Mouse (Mus musculus) liver, adult (tissue): ENCODE results near the gene Zfp871.

Source experiments
- GATA4 ChIP-seq: IDR thresholded peaks from 2 replicates; pipeline ENCODE4 v1.6.1; 2014; ENCODE audit warnings: mild to moderate bottlenecking, low read length; ENCODE audit not compliant: insufficient replicate concordance

The Zfp871 gene

DNA sequence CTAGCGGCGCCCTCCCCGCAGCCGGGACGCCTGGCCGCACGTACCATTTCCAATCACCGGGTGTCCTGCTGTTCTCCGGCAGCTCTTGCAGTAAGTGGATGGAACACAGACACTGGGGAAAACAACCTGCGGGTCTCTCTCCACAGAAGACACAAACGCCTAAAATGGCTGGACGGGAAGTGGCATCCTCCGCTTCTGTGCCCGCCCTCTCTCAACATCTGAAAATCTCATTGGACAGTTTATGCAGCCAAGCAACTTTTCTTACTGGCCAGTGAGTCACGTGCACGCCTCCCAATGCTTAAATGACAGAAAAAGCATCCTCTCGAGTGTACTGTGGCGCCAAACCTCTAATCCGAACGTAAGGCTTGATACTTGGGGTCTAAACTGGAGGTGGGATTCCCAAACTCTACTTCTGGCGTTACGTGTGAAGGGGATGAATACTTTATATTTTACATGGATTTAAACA, at the start of gene Zfp871:
Zfp871 (minus strand) TSS at position 194 of the 466 bp plus-strand sequence.
- TF ChIP-seq GATA4: no peak

GRCm38 (mm10) chr17:32830418-32830782, 42.3 kb upstream of the Zfp871 start:
- no peak for TF ChIP-seq GATA4

GRCm38 (mm10) chr17:32829540-32830417, 41.7 kb upstream of the Zfp871 start, which contains the start of gene Zfp799:
TSS of gene Zfp799 (minus strand) at chr17:32830261.
- TF ChIP-seq GATA4: no peak

DNA sequence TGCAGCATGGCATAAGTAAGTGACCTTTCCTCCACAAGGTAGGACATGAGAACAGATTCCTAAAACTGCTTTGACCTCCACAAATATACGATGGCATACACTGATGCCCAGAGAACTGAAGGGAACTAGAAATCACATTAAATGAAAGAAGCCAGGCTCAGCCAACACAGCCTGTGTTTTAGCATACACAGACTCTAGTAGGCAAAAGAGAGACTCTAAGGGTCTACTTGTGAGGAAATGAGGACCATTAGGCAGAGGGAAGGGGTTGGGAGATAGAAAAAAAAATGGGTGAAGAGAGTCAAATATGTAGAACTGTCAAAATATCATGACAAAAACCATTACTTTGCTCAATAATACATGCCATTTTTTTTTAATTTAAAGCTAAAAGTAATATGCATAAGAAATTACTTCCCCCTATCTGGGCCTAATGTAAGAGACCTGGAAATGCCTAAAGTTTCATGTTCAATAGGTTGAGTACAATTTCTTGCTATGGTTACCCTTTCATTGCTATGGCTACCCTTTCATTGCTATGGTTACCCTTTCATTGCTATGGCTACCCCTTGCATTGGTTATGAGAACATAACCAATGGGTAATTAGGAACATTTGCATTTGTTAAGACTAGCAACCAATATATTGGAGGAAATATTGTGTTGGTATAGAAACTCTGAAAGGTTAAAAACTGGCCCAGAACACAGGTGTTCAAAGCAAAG, 28.1 kb upstream of the Zfp871 start:
- no peak for TF ChIP-seq GATA4

GRCm38 (mm10) chr17:32814136-32814535, 26.0 kb upstream of the Zfp871 start:
- no peak for TF ChIP-seq GATA4

- no peak for TF ChIP-seq GATA4
Measured at GRCm38 (mm10) chr17:32810648-32811047, 22.6 kb upstream of the Zfp871 start.

DNA sequence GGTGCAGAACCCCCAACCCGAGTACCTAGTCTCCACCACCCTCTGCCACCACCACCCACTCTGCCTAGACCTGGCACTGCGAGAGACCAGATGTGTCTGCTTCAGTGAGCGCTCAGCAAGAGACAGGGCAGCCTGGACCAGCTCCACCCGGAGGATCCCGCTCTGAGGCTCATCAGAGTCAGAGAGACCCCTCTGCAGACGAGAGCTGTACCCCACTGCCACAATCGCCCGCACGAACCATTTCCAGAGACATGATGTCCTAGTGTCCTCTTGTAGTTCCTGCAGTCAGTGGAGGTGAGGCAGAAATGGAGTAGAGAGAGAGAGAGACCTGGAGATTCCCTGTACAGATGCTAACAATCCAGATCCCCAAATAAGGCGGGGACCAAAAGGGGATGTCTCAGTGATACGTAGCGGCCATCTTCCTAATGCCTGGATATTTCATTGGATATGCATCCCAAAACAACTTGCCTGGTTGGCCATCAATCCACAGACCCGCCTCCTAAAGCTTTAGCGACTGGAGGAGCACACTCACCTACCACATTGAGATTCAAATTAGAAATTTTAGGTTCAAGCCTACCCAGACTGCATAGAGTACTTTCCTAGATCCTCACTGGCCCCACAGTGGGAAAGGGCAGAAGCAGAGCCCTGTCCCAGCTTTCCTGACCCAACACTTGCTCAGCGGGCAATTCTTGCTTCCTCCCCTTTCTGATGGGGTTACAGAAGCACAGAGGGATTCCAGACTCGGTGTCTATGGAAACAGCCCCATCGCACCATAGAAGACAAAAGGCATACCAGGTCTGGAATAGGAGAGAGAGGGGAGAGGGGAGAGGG, 21.7 kb upstream of the Zfp871 start, which contains the start of gene Zfp811:
Zfp811 (minus strand) TSS at position 388 of the 831 bp plus-strand sequence.
- no peak for TF ChIP-seq GATA4

GRCm38 (mm10) chr17:32808921-32809320, 20.8 kb upstream of the Zfp871 start:
- no peak for TF ChIP-seq GATA4

DNA sequence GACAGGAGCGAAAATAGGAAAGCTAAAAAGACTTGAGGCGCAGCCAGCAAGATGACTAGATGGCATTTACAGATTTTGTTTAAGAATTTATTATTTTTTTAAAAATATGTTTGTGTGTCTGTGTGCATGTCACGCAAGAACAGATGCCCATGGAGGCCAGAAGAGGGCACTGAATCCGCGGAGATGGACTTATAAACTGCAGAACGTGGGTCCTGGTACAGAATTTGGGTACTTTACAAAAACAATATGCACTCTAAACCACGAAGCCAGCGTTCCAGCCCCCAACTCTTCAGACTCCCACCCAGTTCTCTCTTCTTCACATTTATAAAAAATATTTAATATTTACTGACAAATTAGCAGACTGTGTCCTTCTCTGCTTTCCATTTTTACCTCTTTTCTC, 1.2 kb upstream of the Zfp871 start:
- TF ChIP-seq GATA4: no peak

DNA sequence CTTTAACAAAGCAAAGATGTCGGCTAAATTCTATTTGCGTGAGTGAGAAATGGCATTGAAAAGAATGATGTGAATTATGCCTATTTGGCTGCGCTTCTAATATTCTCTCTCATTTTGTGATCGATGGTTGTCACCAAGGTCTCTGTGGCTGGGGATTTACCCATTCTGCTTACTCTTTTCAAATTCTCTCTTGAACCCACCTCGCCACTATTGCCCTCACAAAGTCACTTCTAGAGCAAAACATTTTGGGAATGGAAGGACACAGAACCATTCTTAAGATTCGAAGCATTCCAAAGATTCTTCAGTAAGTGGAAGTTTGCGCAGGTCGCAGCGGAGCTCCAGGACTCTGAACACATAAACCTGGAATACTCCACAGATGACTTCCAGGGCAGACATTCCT, 489 bp upstream of the Zfp871 start:
- no peak for TF ChIP-seq GATA4

- no peak; the same call in 1 of the 2 replicates for TF ChIP-seq GATA4
Measured at GRCm38 (mm10) chr17:32787436-32788093, 522 bp downstream of the Zfp871 start.

- TF ChIP-seq GATA4: no peak
Measured at GRCm38 (mm10) chr17:32786944-32787343, 1.1 kb downstream of the Zfp871 start.

GRCm38 (mm10) chr17:32785656-32786055, 2.4 kb downstream of the Zfp871 start:
- no peak for TF ChIP-seq GATA4

DNA sequence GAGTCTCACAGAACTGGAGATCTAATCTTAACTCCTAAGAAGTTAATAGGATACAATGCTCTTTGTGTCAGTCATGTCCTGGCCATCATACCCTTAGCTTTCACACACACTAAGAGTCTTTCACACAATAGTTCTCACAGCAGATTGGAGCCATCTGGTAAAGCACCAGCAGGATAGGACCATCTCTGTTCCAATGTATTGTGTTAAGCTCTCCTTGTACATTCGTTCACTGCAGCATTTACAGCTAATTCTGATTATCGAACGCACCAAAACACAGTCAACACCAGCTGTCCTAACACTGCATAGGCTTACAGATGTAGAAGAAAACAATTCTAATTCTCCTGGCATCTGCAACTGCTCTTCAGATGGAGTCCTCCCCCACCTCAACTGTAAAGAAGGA, 10.5 kb downstream of the Zfp871 start:
- TF ChIP-seq GATA4: no peak

DNA sequence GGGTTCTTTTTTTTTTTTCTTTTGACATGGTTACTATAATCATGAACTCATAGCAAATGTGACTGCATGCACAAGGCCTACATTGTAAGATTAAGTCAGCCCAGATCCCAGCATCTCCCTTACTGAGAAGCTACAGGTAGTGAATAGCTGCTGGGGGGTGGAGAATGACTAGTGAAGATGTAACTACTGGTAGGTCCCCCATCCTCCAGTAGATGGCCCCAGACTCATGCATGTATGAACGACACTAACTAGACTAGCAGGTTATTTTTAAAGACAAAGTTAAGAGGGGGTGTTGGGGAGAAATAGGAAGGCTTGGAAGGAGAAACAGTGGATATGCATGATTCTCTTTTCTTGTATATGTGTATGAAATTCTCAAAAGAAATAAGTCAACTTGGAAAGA, 16.9 kb downstream of the Zfp871 start:
- TF ChIP-seq GATA4: no peak
